Mouse (Mus musculus): ENCODE measurements around the gene Bmpr1b. TPM values are rescaled to one million over a fixed set of nuclear protein-coding genes. Genes with fewer than 3 reads are reported as not detected.

Gene Bmpr1b
- polyA plus RNA-seq, 1 experiment = 6.4 TPM

- TF ChIP-seq CTCF (IDR thresholded peaks at IDR 0.05; ENCODE audit: borderline replicate concordance, insufficient read depth, low read depth, low read length) (no peak), POLR2A (IDR thresholded peaks at IDR 0.05; ENCODE audit: borderline replicate concordance, insufficient read depth, low read length) (no peak)
- no peaks in the 10 kb centered on the region for H3K27me3 ChIP-seq (ENCODE audit: control insufficient read depth, insufficient read depth, low read length)
- no peak overlapping the region for H3K27ac ChIP-seq (ENCODE audit: insufficient read depth, low read length)
- no peak for DNase-seq
- 35% methylated on average over 3 of the region's 3 CpGs for WGBS
- no peaks in the 10 kb centered on the region for H3K4me1 ChIP-seq (ENCODE audit: control insufficient read depth, insufficient read depth, low read length)
- no peak overlapping the region for H3K4me3 ChIP-seq (replicated peaks; ENCODE audit: insufficient read depth, low read depth, low read length)
Measured at GRCm38 (mm10) chr3:141943317-141943742, 225.9 kb downstream of the Bmpr1b start.

GRCm38 (mm10) chr3:141940207-141940606 lies 229.0 kb downstream of the Bmpr1b start:
- WGBS = 77% methylated on average over 5 of the region's 5 CpGs
- H3K4me1 ChIP-seq (ENCODE audit: control insufficient read depth, insufficient read depth, low read length) = no peaks in the 10 kb centered on the region
- H3K4me3 ChIP-seq (replicated peaks; ENCODE audit: insufficient read depth, low read depth, low read length) = no peak overlapping the region
- TF ChIP-seq CTCF (IDR thresholded peaks at IDR 0.05; ENCODE audit: borderline replicate concordance, insufficient read depth, low read depth, low read length) (no peak), POLR2A (IDR thresholded peaks at IDR 0.05; ENCODE audit: borderline replicate concordance, insufficient read depth, low read length) (no peak)
- no peaks in the 10 kb centered on the region for H3K27me3 ChIP-seq (ENCODE audit: control insufficient read depth, insufficient read depth, low read length)
- no peak for DNase-seq
- H3K27ac ChIP-seq (ENCODE audit: insufficient read depth, low read length) = no peak overlapping the region

GRCm38 (mm10) chr3:141936594-141937272 lies 232.5 kb downstream of the Bmpr1b start:
- no peak for TF ChIP-seq POLR2A (IDR thresholded peaks at IDR 0.05; ENCODE audit: borderline replicate concordance, insufficient read depth, low read length)
- no peak for TF ChIP-seq CTCF (IDR thresholded peaks at IDR 0.05; ENCODE audit: borderline replicate concordance, insufficient read depth, low read depth, low read length)
- Histone ChIP-seq H3K27me3 (ENCODE audit: control insufficient read depth, insufficient read depth, low read length) (no peaks in the 10 kb centered on the region), H3K27ac (ENCODE audit: insufficient read depth, low read length) (no peak overlapping the region; the same call in 1 of the 2 replicates), H3K4me1 (ENCODE audit: control insufficient read depth, insufficient read depth, low read length) (no peaks in the 10 kb centered on the region), H3K4me3 (replicated peaks; ENCODE audit: insufficient read depth, low read depth, low read length) (no peak overlapping the region)
- DNase-seq = peak; percentile 13 to 17
- WGBS = 28% methylated on average over 16 of the region's 16 CpGs

- peak; percentile 30 to 63 for DNase-seq
- H3K27me3 ChIP-seq (ENCODE audit: control insufficient read depth, insufficient read depth, low read length) = no peaks in the 10 kb centered on the region
- no peak for TF ChIP-seq CTCF (IDR thresholded peaks at IDR 0.05; ENCODE audit: borderline replicate concordance, insufficient read depth, low read depth, low read length)
- no peak for TF ChIP-seq POLR2A (IDR thresholded peaks at IDR 0.05; ENCODE audit: borderline replicate concordance, insufficient read depth, low read length)
- H3K4me3 ChIP-seq (replicated peaks; ENCODE audit: insufficient read depth, low read depth, low read length) = no peak overlapping the region
- H3K4me1 ChIP-seq (ENCODE audit: control insufficient read depth, insufficient read depth, low read length) = no peaks in the 10 kb centered on the region
- 9% methylated on average over 3 of the region's 3 CpGs for WGBS
- H3K27ac ChIP-seq (ENCODE audit: insufficient read depth, low read length) = no peak overlapping the region
Measured at GRCm38 (mm10) chr3:141932956-141933355, 236.3 kb downstream of the Bmpr1b start.

- Histone ChIP-seq H3K27ac (ENCODE audit: insufficient read depth, low read length) (no peak overlapping the region; the same call in 1 of the 2 replicates), H3K4me1 (ENCODE audit: control insufficient read depth, insufficient read depth, low read length) (no peaks in the 10 kb centered on the region), H3K27me3 (ENCODE audit: control insufficient read depth, insufficient read depth, low read length) (no peaks in the 10 kb centered on the region), H3K4me3 (replicated peaks; ENCODE audit: insufficient read depth, low read depth, low read length) (no peak overlapping the region)
- TF ChIP-seq CTCF (IDR thresholded peaks at IDR 0.05; ENCODE audit: borderline replicate concordance, insufficient read depth, low read depth, low read length) (no peak), POLR2A (IDR thresholded peaks at IDR 0.05; ENCODE audit: borderline replicate concordance, insufficient read depth, low read length) (no peak)
- WGBS = 22% methylated on average over 10 of the region's 10 CpGs
- peak; percentile 15 to 18 for DNase-seq
Measured at GRCm38 (mm10) chr3:141931372-141932092, 237.7 kb downstream of the Bmpr1b start.

GRCm38 (mm10) chr3:141923442-141923841 lies 245.8 kb downstream of the Bmpr1b start:
- TF ChIP-seq CTCF (IDR thresholded peaks at IDR 0.05; ENCODE audit: borderline replicate concordance, insufficient read depth, low read depth, low read length) (no peak), POLR2A (IDR thresholded peaks at IDR 0.05; ENCODE audit: borderline replicate concordance, insufficient read depth, low read length) (no peak)
- WGBS = 24% methylated on average over 1 of the region's 1 CpGs
- Histone ChIP-seq H3K4me3 (replicated peaks; ENCODE audit: insufficient read depth, low read depth, low read length) (no peak overlapping the region), H3K4me1 (ENCODE audit: control insufficient read depth, insufficient read depth, low read length) (no peaks in the 10 kb centered on the region), H3K27me3 (ENCODE audit: control insufficient read depth, insufficient read depth, low read length) (no peaks in the 10 kb centered on the region), H3K27ac (ENCODE audit: insufficient read depth, low read length) (no peak overlapping the region)
- DNase-seq = no peak

- Histone ChIP-seq H3K27ac (ENCODE audit: insufficient read depth, low read length) (no peak overlapping the region), H3K4me1 (ENCODE audit: control insufficient read depth, insufficient read depth, low read length) (no peaks in the 10 kb centered on the region), H3K27me3 (ENCODE audit: control insufficient read depth, insufficient read depth, low read length) (no peaks in the 10 kb centered on the region), H3K4me3 (replicated peaks; ENCODE audit: insufficient read depth, low read depth, low read length) (no peak overlapping the region)
- DNase-seq = no peak
- 64% methylated on average over 4 of the region's 4 CpGs for WGBS
- TF ChIP-seq CTCF (IDR thresholded peaks at IDR 0.05; ENCODE audit: borderline replicate concordance, insufficient read depth, low read depth, low read length) = no peak
- no peak for TF ChIP-seq POLR2A (IDR thresholded peaks at IDR 0.05; ENCODE audit: borderline replicate concordance, insufficient read depth, low read length)
Measured at GRCm38 (mm10) chr3:141921161-141921560, 248.1 kb downstream of the Bmpr1b start.

- 51% methylated on average over 3 of the region's 3 CpGs for WGBS
- Histone ChIP-seq H3K27me3 (ENCODE audit: control insufficient read depth, insufficient read depth, low read length) (no peaks in the 10 kb centered on the region), H3K4me3 (replicated peaks; ENCODE audit: insufficient read depth, low read depth, low read length) (no peak overlapping the region), H3K4me1 (ENCODE audit: control insufficient read depth, insufficient read depth, low read length) (no peaks in the 10 kb centered on the region), H3K27ac (ENCODE audit: insufficient read depth, low read length) (no peak overlapping the region)
- DNase-seq = no peak
- TF ChIP-seq CTCF (IDR thresholded peaks at IDR 0.05; ENCODE audit: borderline replicate concordance, insufficient read depth, low read depth, low read length) (no peak), POLR2A (IDR thresholded peaks at IDR 0.05; ENCODE audit: borderline replicate concordance, insufficient read depth, low read length) (no peak)
Measured at GRCm38 (mm10) chr3:141919661-141920060, 249.6 kb downstream of the Bmpr1b start.

All from cerebellum, adult 2 months (tissue).